Mouse (Mus musculus) embryonic fibroblast, embryonic 13.5 days (primary cell): ENCODE data around the gene Mpig6b.

ENCODE experiments used
- CTCF ChIP-seq: IDR thresholded peaks from 2 replicates; pipeline ENCODE4 v1.5.1; 2011; ENCODE audit warnings: mild to moderate bottlenecking, control low read depth, low read length, moderate library complexity, borderline replicate concordance; ENCODE audit not compliant: insufficient read depth
- POLR2A ChIP-seq: IDR thresholded peaks from 2 replicates; pipeline ENCODE4 v1.6.1; 2011; ENCODE audit warnings: low read depth, mild to moderate bottlenecking, control low read depth, low read length, moderate library complexity

DNA sequence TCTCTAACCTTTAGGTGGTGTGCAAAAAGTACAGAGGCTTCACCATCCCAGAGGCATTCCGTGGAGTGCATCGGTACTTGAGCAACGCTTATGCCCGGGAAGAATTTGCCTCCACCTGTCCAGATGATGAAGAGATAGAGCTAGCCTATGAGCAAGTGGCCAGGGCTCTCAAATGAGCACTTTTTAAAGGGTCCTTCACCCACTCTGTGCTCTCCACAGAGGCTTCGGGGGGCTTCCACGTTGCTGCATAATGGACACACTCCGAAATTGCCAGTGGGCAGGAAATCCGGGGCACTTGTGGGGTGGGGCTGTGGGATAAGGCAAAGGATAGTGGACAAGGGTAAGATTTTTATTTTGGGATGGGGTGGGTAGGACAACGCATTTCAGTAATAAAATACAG is 7.7 kb downstream of the Mpig6b start:
- TF ChIP-seq POLR2A = no peak
- no peak for TF ChIP-seq CTCF
